Mouse (Mus musculus): Measurements from ENCODE around the gene Cox8b.

Cox8b gene

DNA sequence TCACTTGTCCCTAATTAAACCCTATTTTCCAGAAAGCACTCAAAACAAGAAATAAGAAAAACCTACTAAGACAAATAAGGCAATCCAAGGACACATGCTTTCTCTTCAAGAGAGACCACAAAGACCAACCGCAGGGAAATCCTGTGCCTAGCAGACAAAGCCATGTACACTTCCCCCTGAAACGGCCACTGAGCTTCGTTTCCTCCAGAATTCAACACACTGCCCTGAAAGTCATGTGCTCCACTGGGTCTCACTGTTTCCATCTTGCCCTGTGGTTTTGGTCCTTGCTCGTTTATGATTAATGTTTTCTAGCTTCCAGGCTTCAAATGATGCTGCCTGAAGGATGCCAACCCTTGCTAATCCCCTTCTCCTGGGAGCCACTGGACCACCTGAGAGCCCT lies 26.0 kb downstream of the Cox8b start:
- no peak for DNase-seq (ENCODE audit: low spot score in 2 of 2)

DNA sequence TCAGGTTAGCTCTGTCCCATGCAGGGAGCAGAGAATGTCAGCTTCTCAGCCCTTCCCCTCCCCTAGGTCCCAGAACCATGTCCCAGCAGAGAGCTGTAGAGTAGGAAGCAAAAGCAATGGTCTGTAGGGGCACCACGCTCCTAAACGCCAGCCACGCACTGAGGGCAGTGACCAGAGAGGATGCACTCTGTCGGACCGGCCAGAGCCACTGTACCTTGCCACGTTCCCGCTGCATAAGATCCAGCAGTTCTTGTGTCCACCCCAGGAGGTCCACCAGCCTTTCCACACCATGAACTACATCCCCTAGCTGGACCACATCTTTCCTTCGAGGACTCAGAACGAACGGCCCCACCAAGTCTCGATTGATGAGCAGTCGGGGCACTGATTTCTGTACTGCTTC lies 35.5 kb downstream of the Cox8b start:
- DNase-seq (ENCODE audit: low spot score in 2 of 2) = no peak

GRCm38 (mm10) chr7:140860728-140861127 lies 39.5 kb downstream of the Cox8b start:
- DNase-seq (ENCODE audit: low spot score in 2 of 2) = no peak

DNA sequence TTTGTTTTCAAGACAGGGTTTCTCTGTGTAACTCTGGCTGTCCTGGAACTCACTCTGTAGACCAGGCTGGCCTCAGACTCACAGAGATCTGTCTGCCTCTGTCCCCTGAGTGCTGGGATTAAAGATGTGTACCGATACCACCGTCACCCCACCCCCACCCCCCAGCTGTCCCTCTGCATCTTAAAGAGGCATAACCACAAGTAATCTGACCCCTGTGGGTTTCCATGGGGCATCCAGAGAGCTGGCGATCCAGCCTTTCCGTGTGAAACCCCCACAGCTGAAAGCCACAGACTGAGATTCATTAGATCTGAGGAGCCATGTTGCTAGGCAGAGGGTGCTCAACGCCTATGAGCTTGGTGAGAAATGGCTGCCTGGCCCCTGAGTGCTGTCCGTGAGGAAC lies 40.2 kb downstream of the Cox8b start:
- no peak for DNase-seq (ENCODE audit: low spot score in 2 of 2)

- DNase-seq (ENCODE audit: low spot score in 2 of 2) = no peak
Observed at GRCm38 (mm10) chr7:140858746-140859145, 41.5 kb downstream of the Cox8b start.

DNA sequence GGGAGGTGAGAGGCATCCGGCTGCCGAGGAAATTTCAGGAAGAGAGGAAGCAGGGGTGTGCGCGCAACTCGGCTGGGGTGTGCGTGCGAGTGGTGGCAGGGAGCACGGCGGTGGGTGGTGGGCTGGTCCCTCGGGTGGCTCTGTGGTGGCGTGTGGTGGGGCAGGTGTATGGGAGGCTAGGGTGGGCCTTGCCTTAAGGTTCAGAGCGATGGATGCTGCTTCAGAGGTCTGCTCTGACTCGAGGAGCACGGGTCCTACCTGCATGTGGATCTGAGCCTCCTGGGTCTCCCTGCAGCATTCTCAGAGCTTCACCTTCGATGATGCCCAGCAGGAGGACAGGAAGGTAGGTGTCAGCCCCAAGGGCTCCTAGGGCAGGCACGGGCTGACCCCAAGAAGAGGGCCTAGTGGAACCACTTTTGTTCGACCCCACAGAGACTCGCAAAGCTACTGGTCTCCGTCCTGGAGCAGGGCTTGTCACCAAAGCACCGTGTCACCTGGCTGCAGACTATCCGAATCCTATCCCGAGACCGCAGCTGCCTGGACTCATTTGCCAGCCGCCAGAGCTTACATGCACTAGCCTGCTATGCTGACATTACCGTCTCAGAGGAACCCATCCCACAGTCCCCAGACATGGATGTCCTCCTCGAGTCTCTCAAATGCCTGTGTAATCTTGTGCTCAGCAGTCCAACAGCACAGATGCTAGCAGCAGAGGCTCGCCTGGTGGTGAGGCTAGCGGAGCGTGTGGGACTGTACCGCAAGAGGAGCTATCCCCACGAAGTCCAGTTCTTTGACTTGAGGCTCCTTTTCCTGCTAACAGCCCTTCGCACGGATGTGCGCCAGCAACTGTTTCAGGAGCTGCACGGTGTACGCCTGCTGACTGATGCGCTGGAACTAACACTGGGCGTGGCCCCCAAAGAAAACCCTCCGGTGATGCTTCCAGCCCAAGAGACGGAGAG lies 42.4 kb downstream of the Cox8b start, which contains the start of gene Bet1l:
Gene Bet1l, minus strand, starts transcription at position 28 of the 956 bp plus-strand sequence.
- no peak for DNase-seq (ENCODE audit: low spot score in 2 of 2)

- DNase-seq (ENCODE audit: low spot score in 2 of 2) = peak; percentile 90 to 93
Observed at GRCm38 (mm10) chr7:140856785-140857549, 43.3 kb downstream of the Cox8b start, which contains the start of gene Ric8a. Gene Ric8a (plus strand): TSS chr7:140856957.

DNA sequence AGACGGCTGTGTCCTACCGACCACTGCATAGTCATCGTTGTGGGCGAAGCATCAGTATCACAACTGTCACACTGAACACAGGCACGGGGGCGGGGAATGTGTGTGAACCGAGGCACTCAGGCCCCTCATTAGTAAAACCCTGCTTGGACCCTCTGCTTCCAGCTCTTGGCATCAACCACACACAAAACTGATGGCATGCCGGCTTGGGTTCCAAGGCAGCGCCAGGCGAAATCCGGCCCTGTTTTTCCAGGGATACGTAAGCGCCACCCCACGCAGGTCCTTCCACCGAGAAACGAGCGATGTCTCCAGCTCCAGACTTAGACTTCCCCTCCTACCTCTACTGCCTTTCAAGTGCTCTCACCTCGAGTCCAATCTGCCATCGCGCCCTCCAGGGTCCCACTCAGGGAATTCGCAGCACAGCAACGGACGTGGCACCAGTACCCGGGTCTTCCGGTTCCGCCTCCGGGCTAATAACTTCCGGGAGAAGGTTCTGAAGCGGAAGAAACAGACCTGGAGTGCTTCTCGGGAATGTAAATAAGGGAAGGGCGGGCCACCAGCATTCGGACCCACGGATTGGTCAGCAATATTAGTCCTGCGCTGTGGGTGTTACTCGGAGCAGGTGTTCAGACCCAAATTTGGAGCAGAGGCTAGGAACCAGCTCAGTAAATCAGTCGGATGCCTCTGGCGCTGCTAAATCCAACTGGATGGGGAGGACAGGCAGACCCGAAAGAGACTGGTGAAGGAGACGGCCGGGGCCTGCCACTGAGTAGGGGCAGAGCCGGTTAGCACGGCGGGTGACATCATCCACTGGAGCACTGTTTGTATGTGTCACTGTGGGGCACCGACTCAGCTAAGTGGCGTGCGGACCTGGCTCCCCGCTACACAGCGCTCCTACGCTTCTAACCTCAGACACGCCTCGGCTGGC lies 44.1 kb downstream of the Cox8b start, which contains the start of gene Gm45785:
Gene Gm45785, minus strand, starts transcription at position 472 of the 925 bp plus-strand sequence.
- peak; percentile 73 to 82 for DNase-seq (ENCODE audit: low spot score in 2 of 2)

DNA sequence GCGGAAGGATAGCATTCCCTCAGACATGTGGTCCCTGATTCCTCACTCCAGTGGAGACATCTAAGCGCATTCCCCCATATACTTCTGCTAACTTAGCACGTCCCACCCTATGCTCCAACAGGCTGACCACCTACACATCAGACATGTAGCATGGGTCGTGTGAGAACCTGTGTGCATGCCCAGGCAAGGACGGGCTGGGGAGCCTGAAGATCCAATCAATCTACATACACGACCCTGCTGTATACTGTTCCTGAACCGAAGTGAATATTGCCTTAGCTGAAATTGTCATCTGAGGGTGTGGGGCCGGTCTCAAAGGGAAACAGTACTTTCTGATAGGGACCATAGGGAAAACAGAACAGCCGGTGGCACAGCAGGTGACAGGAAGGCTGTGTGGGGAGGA lies 45.1 kb downstream of the Cox8b start:
- no peak for DNase-seq (ENCODE audit: low spot score in 2 of 2)

GRCm38 (mm10) chr7:140854483-140854882 lies 45.8 kb downstream of the Cox8b start:
- DNase-seq (ENCODE audit: low spot score in 2 of 2) = no peak

DNA sequence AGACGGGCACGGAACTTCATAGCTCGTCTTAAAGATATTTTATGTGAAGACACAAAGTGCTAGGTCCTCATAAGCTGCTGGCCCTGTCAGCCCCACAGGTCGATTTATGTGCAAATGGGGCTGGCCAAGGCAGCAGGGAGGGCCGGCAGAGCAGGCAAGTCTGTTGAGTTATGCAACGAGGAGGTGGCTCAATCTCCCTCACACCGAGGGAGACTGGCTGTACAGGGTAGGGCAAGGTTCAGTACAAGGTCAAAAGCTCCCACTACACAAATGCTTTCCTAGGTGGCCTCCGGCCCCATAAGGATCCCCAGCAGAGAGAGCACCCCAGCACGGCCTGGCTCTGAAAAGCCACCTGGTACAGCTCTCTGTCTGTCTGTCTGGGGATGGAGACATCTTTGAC lies 46.9 kb downstream of the Cox8b start:
- DNase-seq (ENCODE audit: low spot score in 2 of 2) = no peak

GRCm38 (mm10) chr7:140851916-140852315 lies 48.3 kb downstream of the Cox8b start:
- no peak for DNase-seq (ENCODE audit: low spot score in 2 of 2)

Measured in urinary bladder, adult 18-20 months (tissue).